Mouse (Mus musculus) heart, postnatal 25 days (tissue): Measurements from ENCODE around the gene Pawr. TPM values are rescaled to one million over a fixed set of nuclear protein-coding genes. Genes with fewer than 3 reads are reported as not detected.

Experiments used
- DNase-seq: peaks from one replicate; pipeline ENCODE4 v3.0.0; 2022; ENCODE audit warnings: low spot score
- intact Hi-C: fragments of 180-260 bp; cut with DNase I; formaldehyde crosslinking; loops from one replicate; pipeline ENCODE4 v1.15.1; 2025
- microRNA-seq: library from miRNA; unstranded; fragments of <30 nt; microRNA quantifications from one replicate; pipeline ENCODE4 v1.2.0, GENCODE M21; 2022
- total RNA-seq, 2 experiments: library from RNA; stranded (reverse); gene quantifications; 2 replicates each; pipeline ENCODE4 v1.2.3; 2021

Gene Pawr
- total RNA-seq, 2 experiments from 2014 or later, result 3.0 to 3.2 TPM

GRCm38 (mm10) chr10:108455204-108455603 is 123.3 kb downstream of the Pawr start:
- DNase-seq, result no peak
- intact Hi-C loops, result no loop called here

GRCm38 (mm10) chr10:108455883-108456282 is 124.0 kb downstream of the Pawr start:
- no peak for DNase-seq
- intact Hi-C loops, result no loop called here

GRCm38 (mm10) chr10:108457054-108457453 is 125.1 kb downstream of the Pawr start:
- DNase-seq, result no peak
- intact Hi-C loops, result no loop called here

- intact Hi-C loops, result no loop called here
- DNase-seq, result no peak
These were observed 129.9 kb downstream of the Pawr start for GRCm38 (mm10) chr10:108461862-108462261.

Small RNAs within 50 kb of the gene (microRNA-seq; reads per million reads assigned to microRNA genes)
- gene Gm25591, result not detected

Other genes with a start within 250 kb of the Pawr start
- gene Ppp1r12a, start 169.9 kb upstream of the Pawr start, total RNA-seq, result 10 to 100 TPM; 58.1 to 61.7 TPM